Mouse (Mus musculus): ENCODE measurements around the gene Dclre1c. TPM values are rescaled to one million over a fixed set of nuclear protein-coding genes. Genes with fewer than 3 reads are reported as not detected.
"Not testable (repeated sequence)": the region's sequence is repeated elsewhere in the genome, so short reads cannot be mapped to it uniquely, and the experiment has no call there.

Gene Dclre1c
- total RNA-seq (2015) (10.2 and 17.1 TPM in 2 replicates), total RNA-seq (2017) (9.6 and 15.3 TPM in 2 replicates)

- ATAC-seq (replicated peaks; ENCODE audit: poor library complexity), result peak; percentile 87
Measured at GRCm38 (mm10) chr2:3423841-3424578, at the start of gene Dclre1c. TSS of gene Dclre1c (plus strand) at chr2:3424131.

- no peak for ATAC-seq (replicated peaks; ENCODE audit: poor library complexity)
Measured at GRCm38 (mm10) chr2:3387105-3387860, 36.6 kb upstream of the Dclre1c start.

GRCm38 (mm10) chr2:3391945-3392344, 32.0 kb upstream of the Dclre1c start:
- ATAC-seq (replicated peaks; ENCODE audit: poor library complexity), result no peak

- not testable (repeated sequence) for ATAC-seq (replicated peaks; ENCODE audit: poor library complexity)
Measured at GRCm38 (mm10) chr2:3397110-3397509, 26.8 kb upstream of the Dclre1c start, which contains the start of gene Olah. TSS of gene Olah (minus strand) at chr2:3397210.

- ATAC-seq (replicated peaks; ENCODE audit: poor library complexity), result no peak
Measured at GRCm38 (mm10) chr2:3405981-3406380, 17.9 kb upstream of the Dclre1c start.

GRCm38 (mm10) chr2:3407756-3408155, 16.2 kb upstream of the Dclre1c start:
- ATAC-seq (replicated peaks; ENCODE audit: poor library complexity), result no peak

GRCm38 (mm10) chr2:3414241-3414640, 9.7 kb upstream of the Dclre1c start:
- peak; percentile 64 for ATAC-seq (replicated peaks; ENCODE audit: poor library complexity)

GRCm38 (mm10) chr2:3415676-3416075, 8.3 kb upstream of the Dclre1c start:
- no peak for ATAC-seq (replicated peaks; ENCODE audit: poor library complexity)

GRCm38 (mm10) chr2:3418883-3419431, 5.0 kb upstream of the Dclre1c start:
- peak; percentile 75 for ATAC-seq (replicated peaks; ENCODE audit: poor library complexity)

GRCm38 (mm10) chr2:3420157-3420556, 3.8 kb upstream of the Dclre1c start:
- ATAC-seq (replicated peaks; ENCODE audit: poor library complexity), result no peak

GRCm38 (mm10) chr2:3422548-3422947, 1.4 kb upstream of the Dclre1c start, which contains the start of gene Meig1:
TSS of gene Meig1 (minus strand) at chr2:3422648.
- ATAC-seq (replicated peaks; ENCODE audit: poor library complexity), result no peak

GRCm38 (mm10) chr2:3424579-3424910, 614 bp downstream of the Dclre1c start:
- no peak for ATAC-seq (replicated peaks; ENCODE audit: poor library complexity)

- no peak for ATAC-seq (replicated peaks; ENCODE audit: poor library complexity)
Measured at GRCm38 (mm10) chr2:3430956-3431355, 7.0 kb downstream of the Dclre1c start.

GRCm38 (mm10) chr2:3435369-3436061, 11.6 kb downstream of the Dclre1c start:
- ATAC-seq (replicated peaks; ENCODE audit: poor library complexity), result peak; percentile 76

- ATAC-seq (replicated peaks; ENCODE audit: poor library complexity), result no peak
Measured at GRCm38 (mm10) chr2:3437956-3438355, 14.0 kb downstream of the Dclre1c start.

- ATAC-seq (replicated peaks; ENCODE audit: poor library complexity), result no peak
Measured at GRCm38 (mm10) chr2:3444206-3444605, 20.3 kb downstream of the Dclre1c start.

- ATAC-seq (replicated peaks; ENCODE audit: poor library complexity), result no peak
Measured at GRCm38 (mm10) chr2:3445984-3446383, 22.1 kb downstream of the Dclre1c start.

- no peak for ATAC-seq (replicated peaks; ENCODE audit: poor library complexity)
Measured at GRCm38 (mm10) chr2:3449431-3449830, 25.5 kb downstream of the Dclre1c start.

GRCm38 (mm10) chr2:3453096-3453495, 29.2 kb downstream of the Dclre1c start:
- no peak for ATAC-seq (replicated peaks; ENCODE audit: poor library complexity)

- peak; percentile 80 for ATAC-seq (replicated peaks; ENCODE audit: poor library complexity)
Measured at GRCm38 (mm10) chr2:3456590-3456989, 32.7 kb downstream of the Dclre1c start.

- ATAC-seq (replicated peaks; ENCODE audit: poor library complexity), result peak; percentile 38
Measured at GRCm38 (mm10) chr2:3473891-3474290, 50.0 kb downstream of the Dclre1c start.
